Mouse (Mus musculus) midbrain, embryonic 15.5 days (tissue): ENCODE data around the gene Dtwd1. TPM values are rescaled to one million over a fixed set of nuclear protein-coding genes. Genes with fewer than 3 reads are reported as not detected.

Source experiments
- ATAC-seq: fragments of 200-750 bp; cut with Nextera tagmentation; replicated peaks from 2 replicates; pipeline ENCODE4 v1.8.0; 2017; ENCODE audit warnings: moderate TSS enrichment
- H3K27ac ChIP-seq: fragments of 300-500 bp; sonication (generic); 2 replicates; pipeline ENCODE4 v1.5.1; 2015; ENCODE audit warnings: mild to moderate bottlenecking, inconsistent platforms
- H3K27me3 ChIP-seq: fragments of 300-500 bp; sonication (generic); replicated peaks from 2 replicates; pipeline ENCODE4 v1.6.1; 2015; ENCODE audit warnings: inconsistent platforms
- H3K36me3 ChIP-seq: fragments of 300-500 bp; sonication (generic); replicated peaks from 2 replicates; pipeline ENCODE4 v1.6.1; 2015; ENCODE audit warnings: inconsistent platforms
- H3K4me1 ChIP-seq: fragments of 300-500 bp; sonication (generic); 2 replicates; pipeline ENCODE4 v1.6.1; 2015; ENCODE audit warnings: inconsistent platforms
- H3K4me2 ChIP-seq: fragments of 300-500 bp; sonication (generic); 2 replicates; pipeline ENCODE4 v1.6.1; 2015; ENCODE audit warnings: inconsistent platforms, mild to moderate bottlenecking, moderate library complexity
- H3K4me3 ChIP-seq: fragments of 300-500 bp; sonication (generic); 2 replicates; pipeline ENCODE4 v1.5.1; 2015; ENCODE audit warnings: mild to moderate bottlenecking, inconsistent platforms
- H3K9ac ChIP-seq: fragments of 300-500 bp; sonication (generic); 2 replicates; pipeline ENCODE4 v1.6.1; 2015; ENCODE audit warnings: mild to moderate bottlenecking, inconsistent platforms
- H3K9me3 ChIP-seq: fragments of 300-500 bp; sonication (generic); 2 replicates; pipeline ENCODE4 v1.6.1; 2016; ENCODE audit warnings: inconsistent platforms
- WGBS: fragments of 180-500 bp; shearing (Covaris S2); methylation state at CpG from one replicate; pipeline ENCODE4 v1.1.7; 2015; ENCODE audit warnings: mixed read lengths; 5-methylcytosine and 5-hydroxymethylcytosine counted together
- polyA plus RNA-seq: library from polyadenylated mRNA; unstranded; fragments of >200 nt; fragmentation: Nextera tagmentation; extraction: Ambion mirVana; gene quantifications from 2 replicates; pipeline ENCODE4 v1.2.1, GENCODE M21; 2015

Dtwd1 gene
- 17.3 and 18.3 TPM in 2 replicates for polyA plus RNA-seq

DNA sequence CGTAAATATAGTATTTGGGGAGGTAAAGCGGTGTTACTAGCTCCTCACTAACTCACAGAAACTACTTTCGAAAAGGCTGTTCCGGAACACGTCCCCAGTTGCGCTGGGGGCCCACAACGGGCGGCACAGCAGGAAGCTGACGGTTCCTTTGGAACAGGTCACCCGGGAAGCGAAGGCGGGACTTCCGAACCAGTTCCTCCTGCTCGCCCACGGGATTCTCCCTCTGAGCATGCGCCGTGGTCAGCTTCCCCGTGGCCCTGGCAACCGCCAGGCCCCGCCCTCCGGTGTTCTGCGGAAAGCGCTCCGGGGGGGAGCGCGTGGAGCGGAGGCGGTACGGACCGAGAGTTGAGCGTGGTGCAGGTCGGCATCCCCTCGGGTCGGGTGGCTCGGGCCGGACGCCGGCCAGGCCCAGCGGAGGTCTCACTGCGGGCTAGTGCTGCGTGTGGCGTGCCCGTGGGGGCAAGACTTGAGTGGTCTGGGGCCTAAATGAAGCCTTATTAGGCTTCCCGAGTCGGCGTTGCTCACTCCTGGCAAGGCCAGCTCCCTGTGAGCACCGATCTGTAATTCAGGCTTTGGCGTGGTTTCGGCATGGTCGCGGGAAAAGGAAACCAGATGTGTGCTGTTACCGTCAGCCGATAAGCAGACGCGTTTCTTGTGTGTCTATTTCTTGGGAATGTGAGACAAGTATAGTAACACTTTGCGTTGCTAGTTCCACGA, at the start of gene Dtwd1, which contains the start of gene Fam227b:
TSS of gene Dtwd1 (plus strand) at position 287 of the 717 bp plus-strand sequence.
TSS of gene Fam227b (minus strand) at position 150 of the 717 bp plus-strand sequence.
- Histone ChIP-seq H3K4me1 (peaks cover 5% of the 10 kb centered on the region; the same call in 1 of the 2 replicates), H3K4me2 (peak within 1 kb of the TSS; percentile 59), H3K9me3 (no peaks in the 10 kb centered on the region), H3K27ac (peak within 1 kb of the TSS; percentile 93), H3K9ac (peak within 1 kb of the TSS; percentile 95), H3K4me3 (peak within 1 kb of the TSS; percentile 88), H3K36me3 (no peaks in the 10 kb centered on the region), H3K27me3 (no peaks in the 10 kb centered on the region)
- under 1% methylated on average over 57 of the region's 57 CpGs for WGBS
- ATAC-seq: peak; percentile 100

DNA sequence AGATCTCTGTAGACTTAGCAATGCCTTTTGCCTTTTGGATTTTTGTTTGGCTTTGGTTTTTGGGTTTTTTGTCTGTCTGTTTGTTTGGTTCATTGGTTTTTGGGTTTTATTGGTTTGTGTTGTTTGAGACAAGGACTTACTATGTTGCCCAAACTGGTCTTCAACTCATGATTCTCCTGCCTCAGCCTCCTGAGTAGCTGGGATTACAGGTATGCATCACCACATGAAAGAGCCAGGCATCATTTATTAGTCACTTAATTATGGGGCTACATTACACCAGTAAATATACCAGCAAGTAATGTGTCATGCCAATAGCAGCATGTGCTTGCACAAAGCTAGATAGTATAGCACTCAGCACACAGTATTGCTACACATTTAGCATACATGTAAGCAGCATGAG, 4.2 kb upstream of the Dtwd1 start:
- H3K27ac ChIP-seq: no peak overlapping the region

DNA sequence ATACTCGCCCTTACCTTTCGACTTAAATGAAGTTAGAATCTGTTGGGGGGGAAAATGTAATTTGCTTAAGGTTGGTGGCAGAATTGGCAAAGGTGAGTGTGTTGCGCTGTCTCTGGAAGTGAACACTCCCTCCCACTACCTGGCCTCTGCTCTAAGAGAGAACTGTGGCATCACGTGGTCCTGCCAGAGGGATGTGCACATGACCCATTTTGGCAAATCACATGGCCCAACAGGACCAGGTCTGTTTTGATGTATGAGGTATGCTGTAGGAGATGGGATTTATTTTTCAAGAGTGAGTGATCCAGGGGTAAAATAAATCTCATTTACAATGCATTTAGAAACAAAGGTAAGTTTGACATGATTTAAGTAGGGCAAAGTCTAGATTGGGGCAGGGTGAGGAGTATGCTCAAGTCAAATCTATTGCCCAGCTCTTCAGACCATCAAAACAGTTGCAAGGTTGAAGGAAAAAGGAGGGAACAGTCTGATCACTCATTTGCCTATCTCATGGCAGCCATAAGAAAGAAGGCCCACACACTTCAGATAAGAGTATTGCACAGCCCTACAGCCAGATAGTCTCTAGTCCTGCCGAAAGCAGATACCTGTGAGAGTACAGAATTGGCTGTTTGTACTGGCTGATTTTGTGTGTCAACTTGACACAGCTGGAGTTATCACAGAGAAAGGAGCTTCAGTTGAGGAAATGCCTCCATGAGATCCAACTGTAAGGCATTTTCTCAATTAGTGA, 13.5 kb downstream of the Dtwd1 start:
- 94% methylated on average over 5 of the region's 5 CpGs for WGBS
- ATAC-seq: no peak
- Histone ChIP-seq H3K9me3 (no peaks in the 10 kb centered on the region), H3K4me2 (no peak overlapping the region), H3K9ac (no peak overlapping the region), H3K4me1 (no peaks in the 10 kb centered on the region), H3K36me3 (peaks cover 25% of the 10 kb centered on the region; the same call in 1 of the 2 replicates), H3K27me3 (no peaks in the 10 kb centered on the region), H3K4me3 (no peak overlapping the region), H3K27ac (no peak overlapping the region)

More for the DNA sequence above, 4.2 kb upstream of the Dtwd1 start:
- Histone ChIP-seq H3K4me2 (no peak overlapping the region), H3K4me3 (no peak overlapping the region), H3K9me3 (no peaks in the 10 kb centered on the region), H3K4me1 (no peaks in the 10 kb centered on the region; the same call in 1 of the 2 replicates), H3K9ac (no peak overlapping the region), H3K36me3 (no peaks in the 10 kb centered on the region), H3K27me3 (no peaks in the 10 kb centered on the region)
- no peak for ATAC-seq

GRCm38 (mm10) chr2:126166335-126166734, 14.4 kb downstream of the Dtwd1 start:
- H3K4me3 ChIP-seq: no peak overlapping the region
- no peaks in the 10 kb centered on the region for H3K9me3 ChIP-seq
- H3K4me1 ChIP-seq: no peaks in the 10 kb centered on the region
- ATAC-seq: no peak
- H3K9ac ChIP-seq: no peak overlapping the region
- no peak overlapping the region for H3K4me2 ChIP-seq
- no peak overlapping the region for H3K27ac ChIP-seq
- H3K36me3 ChIP-seq: peaks cover 17% of the 10 kb centered on the region; the same call in 1 of the 2 replicates
- H3K27me3 ChIP-seq: no peaks in the 10 kb centered on the region

- Histone ChIP-seq H3K9me3 (no peaks in the 10 kb centered on the region), H3K4me2 (no peak overlapping the region), H3K36me3 (peaks cover 10% of the 10 kb centered on the region; the same call in 1 of the 2 replicates), H3K27me3 (no peaks in the 10 kb centered on the region), H3K4me1 (no peaks in the 10 kb centered on the region), H3K27ac (no peak overlapping the region), H3K9ac (no peak overlapping the region), H3K4me3 (no peak overlapping the region)
- no peak for ATAC-seq
- 87% methylated on average over 8 of the region's 8 CpGs for WGBS
Measured at GRCm38 (mm10) chr2:126166848-126167617, 15.1 kb downstream of the Dtwd1 start.

- Histone ChIP-seq H3K4me3 (no peak overlapping the region), H3K4me2 (no peak overlapping the region), H3K9ac (no peak overlapping the region), H3K27ac (no peak overlapping the region), H3K4me1 (no peaks in the 10 kb centered on the region), H3K27me3 (no peaks in the 10 kb centered on the region), H3K9me3 (no peaks in the 10 kb centered on the region), H3K36me3 (no peaks in the 10 kb centered on the region)
- ATAC-seq: no peak
- WGBS: 96% methylated on average over 1 of the region's 1 CpGs
Measured at GRCm38 (mm10) chr2:126171427-126171826, 19.5 kb downstream of the Dtwd1 start.

DNA sequence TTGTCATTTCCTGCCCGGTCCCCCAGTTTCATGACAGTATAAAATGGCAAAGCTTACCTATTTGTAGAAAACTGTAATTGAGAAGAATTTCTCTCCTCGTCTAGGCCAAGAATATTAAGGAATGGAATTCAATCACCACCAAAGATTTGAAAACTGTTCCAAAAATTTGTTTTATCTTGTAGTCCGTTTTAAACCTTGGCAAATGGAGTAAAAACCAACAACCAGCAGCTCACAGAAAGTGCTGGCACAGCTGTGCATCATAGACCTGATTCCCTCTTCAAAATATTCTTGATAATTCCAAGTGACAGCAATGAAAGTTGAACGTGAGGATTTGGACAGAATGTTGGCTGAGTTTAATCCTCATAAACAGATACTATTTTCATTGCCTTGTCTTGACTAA, 39.4 kb downstream of the Dtwd1 start:
- H3K4me3 ChIP-seq: no peak overlapping the region
- no peaks in the 10 kb centered on the region for H3K36me3 ChIP-seq
- H3K9ac ChIP-seq: no peak overlapping the region
- H3K4me2 ChIP-seq: no peak overlapping the region
- ATAC-seq: no peak
- WGBS: 78% methylated on average over 4 of the region's 4 CpGs
- no peak overlapping the region for H3K27ac ChIP-seq
- H3K27me3 ChIP-seq: no peaks in the 10 kb centered on the region
- no peaks in the 10 kb centered on the region for H3K9me3 ChIP-seq
- H3K4me1 ChIP-seq: no peaks in the 10 kb centered on the region

DNA sequence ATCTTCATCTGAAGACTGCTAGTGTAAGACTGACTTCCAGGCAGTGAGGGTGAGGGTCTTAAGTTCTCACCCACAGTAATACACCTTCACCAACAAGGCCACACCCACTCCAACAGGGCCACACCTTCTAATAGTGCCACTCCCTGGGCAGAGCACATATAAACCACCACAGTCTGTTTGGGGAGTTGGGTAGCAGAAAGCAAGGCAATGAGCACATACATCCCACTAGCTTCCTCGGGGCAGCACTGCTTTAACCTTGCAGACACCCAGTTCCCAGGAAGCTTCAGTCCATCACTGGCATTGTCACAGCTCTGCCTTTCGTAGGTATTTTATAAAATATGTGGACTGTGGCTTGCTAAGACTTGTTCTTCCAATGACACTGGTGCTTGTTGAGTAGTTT, 40.2 kb downstream of the Dtwd1 start:
- no peak overlapping the region for H3K27ac ChIP-seq
- 88% methylated on average over 2 of the region's 2 CpGs for WGBS
- no peaks in the 10 kb centered on the region for H3K27me3 ChIP-seq
- no peak overlapping the region for H3K9ac ChIP-seq
- H3K9me3 ChIP-seq: no peaks in the 10 kb centered on the region
- H3K4me2 ChIP-seq: no peak overlapping the region
- H3K36me3 ChIP-seq: no peaks in the 10 kb centered on the region
- H3K4me3 ChIP-seq: no peak overlapping the region
- no peaks in the 10 kb centered on the region for H3K4me1 ChIP-seq
- ATAC-seq: no peak

DNA sequence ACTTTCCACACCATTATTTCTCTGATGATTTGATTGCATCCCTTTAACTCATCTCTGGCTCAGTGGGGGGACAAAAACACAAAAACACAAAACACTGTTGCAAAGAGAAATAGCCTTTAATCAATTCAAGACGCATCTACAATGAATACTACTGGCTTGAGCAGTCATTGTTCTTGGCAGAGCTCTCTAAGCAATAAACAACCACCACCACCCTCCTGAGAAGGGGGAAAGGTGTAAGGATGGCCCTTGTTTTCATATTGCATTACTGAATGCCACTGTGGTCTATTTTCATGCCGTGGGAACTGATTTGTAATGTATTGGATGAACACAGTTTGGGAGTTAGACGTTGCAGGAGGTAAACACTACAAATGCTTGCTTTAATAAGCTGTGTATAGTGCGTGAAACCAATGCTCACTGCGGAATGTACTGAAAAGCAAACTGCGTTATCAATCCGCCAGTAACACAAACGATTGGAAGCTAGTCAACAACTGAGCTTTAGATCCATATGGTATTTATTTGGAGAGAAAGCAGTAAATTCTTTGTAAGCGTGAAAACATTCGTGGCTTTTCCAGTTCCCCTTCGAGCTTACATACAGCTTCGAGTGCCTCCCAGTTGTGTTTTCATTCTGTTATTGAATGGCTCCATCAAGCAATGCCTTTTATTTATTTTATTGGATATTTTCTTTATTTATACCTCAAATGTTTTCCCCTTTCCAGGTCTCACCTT, 43.9 kb downstream of the Dtwd1 start:
- 80% methylated on average over 12 of the region's 12 CpGs for WGBS
- H3K4me3 ChIP-seq: no peak overlapping the region
- no peak for ATAC-seq

GRCm38 (mm10) chr2:126198971-126199370, 47.0 kb downstream of the Dtwd1 start:
- Histone ChIP-seq H3K4me1 (no peaks in the 10 kb centered on the region), H3K36me3 (no peaks in the 10 kb centered on the region), H3K4me2 (no peak overlapping the region), H3K27me3 (no peaks in the 10 kb centered on the region), H3K9ac (no peak overlapping the region), H3K4me3 (no peak overlapping the region), H3K27ac (no peak overlapping the region), H3K9me3 (no peaks in the 10 kb centered on the region)
- WGBS: 90% methylated on average over 3 of the region's 3 CpGs
- ATAC-seq: no peak

More for the DNA sequence above, 43.9 kb downstream of the Dtwd1 start:
- no peaks in the 10 kb centered on the region for H3K4me1 ChIP-seq
- H3K27me3 ChIP-seq: no peaks in the 10 kb centered on the region
- no peak overlapping the region for H3K4me2 ChIP-seq
- H3K27ac ChIP-seq: no peak overlapping the region
- H3K36me3 ChIP-seq: no peaks in the 10 kb centered on the region
- H3K9ac ChIP-seq: no peak overlapping the region
- H3K9me3 ChIP-seq: no peaks in the 10 kb centered on the region

GRCm38 (mm10) chr2:126211011-126211680, 59.2 kb downstream of the Dtwd1 start:
- Histone ChIP-seq H3K9me3 (no peaks in the 10 kb centered on the region), H3K4me2 (no peak overlapping the region), H3K36me3 (no peaks in the 10 kb centered on the region), H3K9ac (no peak overlapping the region), H3K4me1 (no peaks in the 10 kb centered on the region), H3K27me3 (no peaks in the 10 kb centered on the region), H3K27ac (no peak overlapping the region), H3K4me3 (no peak overlapping the region)
- 84% methylated on average over 6 of the region's 6 CpGs for WGBS
- ATAC-seq: no peak
